Mouse (Mus musculus) T-helper 2 cell (primary cell): ENCODE data around the gene Olfr1240.

Experiments
- in situ Hi-C: fragments of 300-600 bp; cut with MboI, MseI; formaldehyde crosslinking; loops from one replicate; pipeline ENCODE4 v1.15.1; 2025; ENCODE audit warnings: high pct_unique_total_duplicates

The Olfr1240 gene

DNA sequence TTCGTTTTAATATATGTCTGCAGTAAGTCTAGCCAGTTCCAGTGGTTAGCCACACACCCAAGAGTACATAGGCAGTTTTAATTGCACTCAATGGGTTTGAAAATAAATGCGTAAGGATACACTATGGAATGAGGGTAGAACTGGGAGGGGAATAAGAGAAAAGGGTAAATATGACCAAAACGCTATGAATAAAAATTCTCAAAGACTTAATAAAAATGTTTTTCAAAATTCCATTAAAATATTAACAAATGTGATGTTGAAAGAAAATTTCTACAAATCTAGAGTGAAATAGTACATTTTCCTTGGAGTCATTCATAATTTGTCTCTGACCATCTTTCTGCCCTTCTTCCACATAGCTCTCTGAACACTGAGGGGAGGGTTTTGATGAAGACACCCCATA, at the start of gene Olfr1240:
Olfr1240 (minus strand) TSS at position 101 of the 400 bp plus-strand sequence.
- in situ Hi-C loops = no loop called here

DNA sequence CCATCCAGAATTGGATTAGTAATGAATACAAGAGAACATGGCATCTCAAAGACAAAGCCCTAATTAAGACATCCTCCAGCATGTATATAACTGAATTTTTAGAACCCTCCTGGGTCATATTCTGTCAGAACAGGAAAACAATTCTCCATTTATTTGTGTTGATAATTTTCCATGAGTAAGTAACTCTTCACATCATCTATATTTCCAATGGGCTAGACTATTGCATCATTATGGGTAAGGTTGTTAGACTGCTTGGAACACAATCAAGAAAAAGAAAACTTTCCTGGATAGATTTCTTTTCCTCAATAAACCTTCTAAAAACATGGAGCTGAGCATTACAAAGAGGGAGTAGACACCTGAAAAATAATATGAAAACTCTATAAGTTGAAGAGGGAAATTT, 44.2 kb upstream of the Olfr1240 start, which contains the start of gene Olfr1241:
Olfr1241 (minus strand) TSS at position 101 of the 400 bp plus-strand sequence.
- in situ Hi-C loops = no loop called here

DNA sequence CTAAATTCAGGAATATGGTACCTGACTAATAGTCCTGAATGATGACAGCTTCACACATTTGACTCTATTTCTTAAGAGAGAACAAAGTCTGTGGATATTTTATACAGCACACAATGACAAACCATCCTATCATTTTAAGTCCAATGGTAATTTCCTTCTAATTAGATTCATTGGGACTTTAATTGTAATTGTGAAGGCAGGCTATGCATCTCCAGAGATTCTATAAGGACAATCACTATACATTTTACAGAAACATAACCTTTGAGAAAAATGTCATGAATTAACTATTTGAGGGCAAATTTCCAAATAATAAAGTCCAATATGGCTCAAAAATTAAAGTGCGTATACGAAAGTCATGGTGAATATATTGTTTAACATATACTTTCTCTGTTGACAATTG, 22.5 kb downstream of the Olfr1240 start, which contains the start of gene Olfr1239:
Olfr1239 (minus strand) TSS at position 101 of the 400 bp plus-strand sequence.
- in situ Hi-C loops = no loop called here

DNA sequence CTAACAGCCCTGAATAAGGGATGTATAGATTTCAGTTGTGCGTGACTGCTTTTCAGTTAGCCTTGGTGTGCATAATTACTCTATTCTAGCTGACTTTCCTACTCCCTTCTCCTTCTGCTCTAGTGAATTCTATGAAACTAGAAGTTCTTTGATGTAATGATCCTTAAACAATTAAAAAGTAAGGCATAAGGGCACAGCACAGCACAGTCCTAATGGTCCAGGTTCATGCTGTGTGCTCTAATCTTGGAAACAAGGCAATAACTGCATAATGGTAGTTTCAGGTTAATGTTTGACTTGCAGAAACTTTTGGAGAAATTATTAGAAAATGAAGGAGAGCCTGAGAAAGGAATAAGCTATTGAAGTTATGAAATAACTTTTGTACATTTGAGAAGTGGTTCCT, 28.2 kb downstream of the Olfr1240 start:
- in situ Hi-C loops = no loop called here

DNA sequence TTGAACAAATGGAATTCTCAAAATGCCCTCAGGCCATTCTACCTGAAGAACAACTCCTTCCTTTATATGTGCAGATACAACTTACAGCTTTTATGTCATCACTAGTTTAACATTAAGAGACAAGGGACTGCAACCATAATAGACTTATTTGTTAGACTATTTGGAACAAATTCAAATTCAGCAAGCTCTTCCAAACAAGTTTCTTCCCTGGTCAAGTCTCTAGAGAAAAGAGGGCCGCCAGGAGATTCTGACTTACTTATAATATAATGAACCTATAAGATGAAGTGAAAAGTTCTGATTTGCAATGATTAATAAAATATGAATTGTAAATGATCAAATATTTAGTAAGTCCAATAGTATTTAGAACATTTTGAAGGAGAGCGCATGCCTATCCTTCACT, 33.2 kb downstream of the Olfr1240 start, which contains the start of gene Olfr1238:
Olfr1238 (minus strand) TSS at position 101 of the 400 bp plus-strand sequence.
- in situ Hi-C loops = no loop called here

DNA sequence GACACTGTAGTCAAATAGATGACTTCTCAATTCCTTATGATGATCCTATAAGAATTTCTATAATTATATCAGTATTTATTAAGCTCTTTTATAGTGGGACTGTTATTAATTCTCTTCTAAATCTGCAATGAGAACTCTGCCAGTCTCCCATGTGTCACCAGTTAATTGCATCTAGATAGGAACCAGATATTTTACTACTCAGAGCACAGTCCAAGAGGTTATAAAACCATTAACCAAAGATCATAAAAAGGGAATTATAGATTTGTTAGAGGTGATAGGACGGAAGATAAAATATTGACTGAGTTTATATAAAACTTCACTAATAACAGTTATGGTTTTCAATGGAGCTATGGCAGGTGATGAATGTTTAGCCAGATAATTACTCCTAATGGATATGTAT, 41.9 kb downstream of the Olfr1240 start:
- in situ Hi-C loops = no loop called here
